ENCODE assay signal across 17 mouse cellular contexts in genomic region chr4:154630763-154631162, GRCm38 (mm10). TPM values are rescaled to one million over a fixed set of nuclear protein-coding genes. Genes with fewer than 3 reads are reported as not detected.
A peak's percentile ranks its signal among the peaks of the same experiment; 100 is the strongest.
DNase-seq lines count a peak whose midpoint lies in the region; ATAC-seq and TF ChIP-seq lines count a peak whose summit lies in the region.
"Had no signal": no experiment of that assay in that cellular context is flagged by ENCODE, and none has a peak within 500 bp of the region (broad histone marks: within the 10 kb centered on the region; RNA-seq: fewer than 3 reads in every experiment).

No protein-coding gene starts in this region.

- H3K4me2 ChIP-seq in forebrain, embryonic 11.5 days (ENCODE audit: low read depth, low read length, severe bottlenecking), result peak overlapping the region; percentile 24; the same call in 1 of the 2 replicates
- peak overlapping the region; percentile 63; the same call in 1 of the 2 replicates for H3K4me2 ChIP-seq in kidney, postnatal 0 days (ENCODE audit: low read length)
- peak overlapping the region; percentile 26 for H3K4me2 ChIP-seq in forebrain, embryonic 15.5 days (replicated peaks)
- H3K4me2 ChIP-seq in limb, embryonic 15.5 days, result 0 out of 2 replicates have a peak overlapping the region, but pooled peaks have one; percentile 12
- H3K4me2 ChIP-seq: embryonic facial prominence, embryonic 15.5 days; hindbrain, embryonic 12.5 days; liver, embryonic 15.5 days had no signal

- 0 out of 2 replicates have a peak overlapping the region, but pooled peaks have one; percentile 1 for H3K4me3 ChIP-seq in forebrain, embryonic 11.5 days (ENCODE audit: low read depth, low read length)
- no peak overlapping the region for H3K4me3 ChIP-seq in forebrain, embryonic 10.5 days
- 0 out of 2 replicates have a peak overlapping the region, but pooled peaks have one; percentile 8 for H3K4me3 ChIP-seq in kidney, postnatal 0 days (replicated peaks; ENCODE audit: low read depth, low read length)
- 0 out of 2 replicates have a peak overlapping the region, but pooled peaks have one; percentile 11 for H3K4me3 ChIP-seq in forebrain, embryonic 15.5 days
- no peak overlapping the region for H3K4me3 ChIP-seq in limb, embryonic 15.5 days
- H3K4me3 ChIP-seq: embryonic facial prominence, embryonic 15.5 days; hindbrain, embryonic 12.5 days; liver, embryonic 15.5 days had no signal

- DNase-seq in forebrain, embryonic 11.5 days (ENCODE audit: low spot score), result no peak
- DNase-seq in forebrain, embryonic 10.5 days (ENCODE audit: extremely low spot score, low spot score), result no peak
- no peak for DNase-seq in kidney, postnatal 0 days (ENCODE audit: low spot score)
- no peak for DNase-seq in kidney, postnatal 4 days
- no peak for DNase-seq in spleen, adult 12 weeks (ENCODE audit: low spot score)
- DNase-seq in gastrocnemius, postnatal 10 days, result no peak
- DNase-seq: adrenal gland, adult 8-10 months; cerebellum, postnatal 10 days; kidney, postnatal 25 days; thymus, adult 18-20 months had no signal

- peaks cover 26% of the 10 kb centered on the region for H3K4me1 ChIP-seq in forebrain, embryonic 11.5 days (replicated peaks; ENCODE audit: control insufficient read depth, insufficient read depth, low read length)
- H3K4me1 ChIP-seq in forebrain, embryonic 10.5 days, result peaks cover 100% of the 10 kb centered on the region
- 0 out of 2 replicates have a peak, but pooled peaks cover 3% of the 10 kb centered on the region for H3K4me1 ChIP-seq in kidney, postnatal 0 days (replicated peaks; ENCODE audit: insufficient read depth, low read length)
- peaks cover 82% of the 10 kb centered on the region for H3K4me1 ChIP-seq in forebrain, embryonic 15.5 days
- H3K4me1 ChIP-seq in limb, embryonic 15.5 days, result peaks cover 63% of the 10 kb centered on the region

- H3K9ac ChIP-seq in forebrain, embryonic 11.5 days (ENCODE audit: low read length), result no peak overlapping the region; the same call in 1 of the 2 replicates
- no peak overlapping the region for H3K9ac ChIP-seq in kidney, postnatal 0 days (ENCODE audit: low read depth, low read length)
- H3K9ac ChIP-seq in forebrain, embryonic 15.5 days (replicated peaks), result no peak overlapping the region
- H3K9ac ChIP-seq in limb, embryonic 15.5 days, result no peak overlapping the region
- H3K9ac ChIP-seq: embryonic facial prominence, embryonic 15.5 days; hindbrain, embryonic 12.5 days; liver, embryonic 15.5 days had no signal

- H3K36me3 ChIP-seq in forebrain, embryonic 11.5 days (ENCODE audit: control insufficient read depth, insufficient read depth, low read length), result no peaks in the 10 kb centered on the region
- H3K36me3 ChIP-seq in forebrain, embryonic 10.5 days (replicated peaks), result peaks cover 16% of the 10 kb centered on the region
- H3K36me3 ChIP-seq in kidney, postnatal 0 days (ENCODE audit: insufficient read depth, low read length), result no peaks in the 10 kb centered on the region
- H3K36me3 ChIP-seq in forebrain, embryonic 15.5 days, result no peaks in the 10 kb centered on the region
- no peaks in the 10 kb centered on the region for H3K36me3 ChIP-seq in limb, embryonic 15.5 days
- H3K36me3 ChIP-seq: embryonic facial prominence, embryonic 15.5 days; hindbrain, embryonic 12.5 days; liver, embryonic 15.5 days had no signal

- H3K9me3 ChIP-seq in forebrain, embryonic 11.5 days (ENCODE audit: control insufficient read depth, low read length), result no peaks in the 10 kb centered on the region
- H3K9me3 ChIP-seq in forebrain, embryonic 10.5 days, result no peaks in the 10 kb centered on the region
- no peaks in the 10 kb centered on the region for H3K9me3 ChIP-seq in kidney, postnatal 0 days (replicated peaks; ENCODE audit: low read length)
- no peaks in the 10 kb centered on the region for H3K9me3 ChIP-seq in forebrain, embryonic 15.5 days
- H3K9me3 ChIP-seq in limb, embryonic 15.5 days, result no peaks in the 10 kb centered on the region
- H3K9me3 ChIP-seq: embryonic facial prominence, embryonic 15.5 days; hindbrain, embryonic 12.5 days; liver, embryonic 15.5 days had no signal

- H3K27me3 ChIP-seq in forebrain, embryonic 11.5 days (ENCODE audit: control insufficient read depth, insufficient read depth, low read length), result peaks cover 8% of the 10 kb centered on the region; the same call in 1 of the 2 replicates
- H3K27me3 ChIP-seq in forebrain, embryonic 10.5 days (ENCODE audit: poor library complexity, severe bottlenecking), result peaks cover 100% of the 10 kb centered on the region
- peaks cover 44% of the 10 kb centered on the region for H3K27me3 ChIP-seq in kidney, postnatal 0 days (ENCODE audit: insufficient read depth, low read length)
- H3K27me3 ChIP-seq in forebrain, embryonic 15.5 days, result 0 out of 2 replicates have a peak, but pooled peaks cover 4% of the 10 kb centered on the region
- peaks cover 47% of the 10 kb centered on the region for H3K27me3 ChIP-seq in limb, embryonic 15.5 days

- no peak for ATAC-seq in forebrain, embryonic 11.5 days (replicated peaks; ENCODE audit: low FRiP score)
- ATAC-seq in kidney, postnatal 0 days (replicated peaks; ENCODE audit: low FRiP score, low read depth), result no peak
- no peak for ATAC-seq in forebrain, embryonic 15.5 days (replicated peaks)
- no peak for ATAC-seq in limb, embryonic 15.5 days (ENCODE audit: insufficient number of reproducible peaks, low FRiP score, low TSS enrichment, low read depth)

- no peak for TF ChIP-seq CTCF in kidney, postnatal 0 days (IDR thresholded peaks at IDR 0.05; ENCODE audit: low read depth)

- no peak overlapping the region for H3K27ac ChIP-seq in forebrain, embryonic 11.5 days (ENCODE audit: low read depth, low read length)
- no peak overlapping the region for H3K27ac ChIP-seq in forebrain, embryonic 10.5 days
- H3K27ac ChIP-seq in kidney, postnatal 0 days, result no peak overlapping the region
- no peak overlapping the region for H3K27ac ChIP-seq in forebrain, embryonic 15.5 days (replicated peaks)
- no peak overlapping the region for H3K27ac ChIP-seq in limb, embryonic 15.5 days
- H3K27ac ChIP-seq: embryonic facial prominence, embryonic 15.5 days; hindbrain, embryonic 12.5 days; liver, embryonic 15.5 days had no signal

- WGBS in forebrain, embryonic 11.5 days, result 51% methylated on average over 3 of the region's 3 CpGs
- WGBS in forebrain, embryonic 10.5 days, result 59% methylated on average over 3 of the region's 3 CpGs
- whole genome bisulfite sequencing in kidney, postnatal 0 days, result 40% methylated on average over 3 of the region's 3 CpGs
- 61% methylated on average over 3 of the region's 3 CpGs for WGBS in forebrain, embryonic 15.5 days
- WGBS in limb, embryonic 15.5 days, result 37% methylated on average over 3 of the region's 3 CpGs

RNA-seq across cellular contexts. Expression of gene Prdm16, which starts 5.9 kb away (rescaled TPM):
- 44.7 and 49.3 TPM in 2 replicates for polyA plus RNA-seq in forebrain, embryonic 11.5 days (2014; fragmentation: Nextera tagmentation; extraction: Ambion mirVana)
- polyA plus RNA-seq in forebrain, embryonic 10.5 days (2016; fragmentation: Nextera tagmentation; extraction: Ambion mirVana), result 40.1 and 43.1 TPM in 2 replicates
- polyA plus RNA-seq in kidney, postnatal 0 days (2015; fragmentation: Nextera tagmentation; extraction: Ambion mirVana), result 19.0 and 22.5 TPM in 2 replicates
- 32.7 and 33.5 TPM in 2 replicates for polyA plus RNA-seq in forebrain, embryonic 15.5 days (2015; fragmentation: Nextera tagmentation; extraction: Ambion mirVana)
- polyA plus RNA-seq in limb, embryonic 15.5 days (2015; fragmentation: Nextera tagmentation; extraction: Ambion mirVana), result 16.9 and 17.5 TPM in 2 replicates
- total RNA-seq in gastrocnemius, postnatal 10 days (2021), result 1 to 10 TPM; 2.7 to 4.1 TPM

RNA-seq across cellular contexts. Expression of gene Actrt2, which starts 36.9 kb away (rescaled TPM):
- not detected in 2 replicates for polyA plus RNA-seq in forebrain, embryonic 11.5 days (2014; fragmentation: Nextera tagmentation; extraction: Ambion mirVana)
- not detected in 2 replicates for polyA plus RNA-seq in forebrain, embryonic 10.5 days (2016; fragmentation: Nextera tagmentation; extraction: Ambion mirVana)
- polyA plus RNA-seq in kidney, postnatal 0 days (2015; fragmentation: Nextera tagmentation; extraction: Ambion mirVana), result not detected in 2 replicates
- not detected in 2 replicates for polyA plus RNA-seq in forebrain, embryonic 15.5 days (2015; fragmentation: Nextera tagmentation; extraction: Ambion mirVana)
- not detected in 2 replicates for polyA plus RNA-seq in limb, embryonic 15.5 days (2015; fragmentation: Nextera tagmentation; extraction: Ambion mirVana)
- not detected for total RNA-seq in gastrocnemius, postnatal 10 days (2021)
- total RNA-seq: adrenal gland, adult 8-10 months; granulocyte monocyte progenitor cell, adult 5-6 weeks; left cerebral cortex, adult 8-10 months had no signal
- polyA plus RNA-seq: embryonic facial prominence, embryonic 15.5 days; hindbrain, embryonic 12.5 days; liver, embryonic 15.5 days had no signal

Comparison
In these comparisons a context has a peak if more than half of its experiments do, and no peak if none do; other contexts are left out.
1. H3K4me3 ChIP-seq: peak in forebrain, embryonic 11.5 days (single experiment), kidney, postnatal 0 days (single experiment) and forebrain, embryonic 15.5 days (single experiment); none in forebrain, embryonic 10.5 days (single experiment) and limb, embryonic 15.5 days (single experiment).
2. H3K4me2 ChIP-seq: peak in every context shown above with its lines; median percentile 63 in kidney, postnatal 0 days; 26 in forebrain, embryonic 15.5 days; 24 in forebrain, embryonic 11.5 days; 12 in limb, embryonic 15.5 days.